Mouse (Mus musculus) CD4-positive helper T cell, adult 2 months (primary cell): ENCODE measurements around the gene Phkg1.
"Not testable (repeated sequence)": the region's sequence is repeated elsewhere in the genome, so short reads cannot be mapped to it uniquely, and the experiment has no call there.

Experiments used
- DNase-seq: peaks from one replicate; pipeline ENCODE4 v3.0.0-alpha.2; 2012; ENCODE audit warnings: low read depth, missing footprints, low spot score

Gene Phkg1

GRCm38 (mm10) chr5:129908242-129908965 is 10.1 kb upstream of the Phkg1 start, which contains the start of gene Nupr1l:
Gene Nupr1l (plus strand): TSS chr5:129908540.
- peak; percentile 74 for DNase-seq

- DNase-seq: no peak
These were observed 9.4 kb upstream of the Phkg1 start for GRCm38 (mm10) chr5:129907775-129908174.

- DNase-seq: peak; percentile 93
These were observed 2.9 kb downstream of the Phkg1 start, which contains the start of gene Zbed5 for GRCm38 (mm10) chr5:129895198-129896088. Gene Zbed5 (plus strand): TSS chr5:129895723.

GRCm38 (mm10) chr5:129890390-129890789 is 8.0 kb downstream of the Phkg1 start:
- DNase-seq: not testable (repeated sequence)

- peak; percentile 93 for DNase-seq
These were observed 11.3 kb downstream of the Phkg1 start, which contains the start of gene Chchd2 for GRCm38 (mm10) chr5:129886911-129887636. Gene Chchd2 (minus strand): TSS chr5:129887470.

GRCm38 (mm10) chr5:129886271-129886670 is 12.1 kb downstream of the Phkg1 start:
- peak; percentile 29 for DNase-seq

- no peak for DNase-seq
These were observed 18.5 kb downstream of the Phkg1 start for GRCm38 (mm10) chr5:129879888-129880287.

- no peak for DNase-seq
These were observed 19.4 kb downstream of the Phkg1 start for GRCm38 (mm10) chr5:129878946-129879345.

GRCm38 (mm10) chr5:129877731-129878455 is 20.5 kb downstream of the Phkg1 start:
- DNase-seq: no peak

- DNase-seq: no peak
These were observed 23.3 kb downstream of the Phkg1 start for GRCm38 (mm10) chr5:129875098-129875497.

GRCm38 (mm10) chr5:129873942-129874341 is 24.4 kb downstream of the Phkg1 start:
- DNase-seq: no peak

- no peak for DNase-seq
These were observed 27.1 kb downstream of the Phkg1 start for GRCm38 (mm10) chr5:129871238-129871637.

- no peak for DNase-seq
These were observed 28.9 kb downstream of the Phkg1 start for GRCm38 (mm10) chr5:129869238-129869995.

- DNase-seq: no peak
These were observed 32.5 kb downstream of the Phkg1 start for GRCm38 (mm10) chr5:129865841-129866240.

GRCm38 (mm10) chr5:129864467-129864866 is 33.9 kb downstream of the Phkg1 start:
- no peak for DNase-seq

- no peak for DNase-seq
These were observed 36.0 kb downstream of the Phkg1 start for GRCm38 (mm10) chr5:129862325-129862724.

GRCm38 (mm10) chr5:129856414-129856813 is 41.9 kb downstream of the Phkg1 start:
- no peak for DNase-seq

GRCm38 (mm10) chr5:129855163-129855562 is 43.2 kb downstream of the Phkg1 start:
- DNase-seq: no peak

- no peak for DNase-seq
These were observed 50.9 kb downstream of the Phkg1 start for GRCm38 (mm10) chr5:129847558-129847820.

GRCm38 (mm10) chr5:129846752-129847557 is 51.4 kb downstream of the Phkg1 start, which contains the start of gene Sumf2:
Gene Sumf2 (plus strand): TSS chr5:129846986.
- peak; percentile 97 for DNase-seq
